Mouse (Mus musculus): Measurements from ENCODE around the gene Atxn1.

DNA sequence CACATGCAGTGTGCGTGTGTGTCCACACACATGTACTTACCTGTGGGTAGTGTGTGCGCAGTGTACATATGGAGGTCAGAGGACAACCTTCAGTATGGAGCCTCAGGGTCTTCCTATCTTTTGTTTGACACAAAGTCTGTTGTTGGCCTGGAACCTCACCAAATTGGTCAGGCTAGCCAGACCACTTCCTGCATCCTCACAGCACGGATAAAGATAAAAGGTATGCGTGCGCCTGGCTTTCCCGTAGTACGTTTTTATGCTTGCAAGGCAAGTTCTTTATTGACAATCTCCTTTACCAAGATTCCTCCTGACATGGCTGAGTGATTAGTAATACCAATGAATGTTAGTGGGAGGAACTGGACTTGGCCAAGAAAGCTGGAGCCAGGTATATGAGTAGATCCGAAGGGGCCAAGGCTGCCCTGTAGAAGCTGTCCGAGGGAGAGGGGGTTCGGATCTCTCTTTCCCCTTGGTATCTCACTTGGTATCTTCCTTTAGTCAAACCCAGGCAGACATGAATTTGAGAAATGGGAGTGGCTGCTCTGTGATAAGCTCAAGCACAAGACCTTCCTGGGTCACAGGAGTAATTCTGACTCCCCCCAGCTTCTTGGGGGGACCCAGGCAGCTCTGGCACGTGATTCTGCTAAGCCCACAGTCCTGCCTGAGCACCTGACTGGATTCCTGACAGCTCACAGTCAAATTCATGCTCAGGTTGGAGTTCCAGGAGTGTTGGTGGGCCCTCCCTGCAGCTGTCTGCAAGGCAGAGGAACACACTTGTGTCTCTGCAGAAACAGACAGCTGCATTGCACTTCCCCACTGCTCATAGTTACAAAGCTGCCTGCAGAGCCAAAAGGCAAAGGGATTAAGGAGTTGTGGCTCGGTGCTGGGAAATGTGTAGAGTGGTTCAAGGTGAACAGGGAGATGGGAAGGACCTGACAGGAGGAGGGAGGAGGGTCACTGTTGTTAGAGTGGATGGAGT lies 451.5 kb downstream of the Atxn1 start:
- TF ChIP-seq CTCF (IDR thresholded peaks at IDR 0.05) (no peak), EP300 (IDR thresholded peaks at IDR 0.05) (no peak)

Measured in lung, postnatal 0 days (tissue).